Mouse (Mus musculus) ES-E14 (cell line): Measurements from ENCODE around the gene Sun2.

Experiments
- CHD2 ChIP-seq: IDR thresholded peaks from 2 replicates; pipeline ENCODE4 v1.6.1; 2014; ENCODE audit warnings: mild to moderate bottlenecking, low read depth, low read length, inconsistent platforms
- MAFK ChIP-seq: IDR thresholded peaks from 2 replicates; pipeline ENCODE4 v1.6.1; 2014; ENCODE audit warnings: mild to moderate bottlenecking, low read depth, low read length, inconsistent platforms; ENCODE audit not compliant: insufficient read depth
- ZC3H11A ChIP-seq: IDR thresholded peaks from 2 replicates; pipeline ENCODE4 v1.6.1; 2012; ENCODE audit warnings: low read depth, mild to moderate bottlenecking, inconsistent platforms, low read length, borderline replicate concordance

GRCm38 (mm10) chr15:79683707-79684465, 58.5 kb downstream of the Sun2 start:
- no peak for TF ChIP-seq MAFK
- no peak for TF ChIP-seq ZC3H11A
- no peak for TF ChIP-seq CHD2
